Mouse (Mus musculus) stomach, embryonic 14.5 days (tissue): Measurements from ENCODE around the gene Dapk2. TPM values are rescaled to one million over a fixed set of nuclear protein-coding genes. Genes with fewer than 3 reads are reported as not detected.

Experiments used
- ATAC-seq: fragments of 200-750 bp; cut with Nextera tagmentation; 2 replicates; pipeline ENCODE4 v1.8.0; 2017; ENCODE audit warnings: low read depth, moderate TSS enrichment; ENCODE audit not compliant: insufficient number of reproducible peaks, insufficient read depth, low FRiP score
- H3K27ac ChIP-seq: fragments of 300-500 bp; sonication (generic); 2 replicates; pipeline ENCODE4 v1.5.1; 2014; ENCODE audit warnings: mild to moderate bottlenecking, low read length, moderate library complexity, mixed read lengths
- H3K27me3 ChIP-seq: fragments of 300-500 bp; sonication (generic); 2 replicates; pipeline ENCODE4 v1.6.1; 2014; ENCODE audit warnings: low read length, control low read depth, mixed read lengths; ENCODE audit not compliant: control insufficient read depth, insufficient read depth
- H3K36me3 ChIP-seq: fragments of 300-500 bp; sonication (generic); 2 replicates; pipeline ENCODE4 v1.6.1; 2014; ENCODE audit warnings: mild to moderate bottlenecking, control low read depth, low read length, moderate library complexity, mixed read lengths; ENCODE audit not compliant: control insufficient read depth, insufficient read depth
- H3K4me1 ChIP-seq: fragments of 300-500 bp; sonication (generic); 2 replicates; pipeline ENCODE4 v1.6.1; 2014; ENCODE audit warnings: low read length, control low read depth, mixed read lengths; ENCODE audit not compliant: control insufficient read depth, insufficient read depth
- H3K4me2 ChIP-seq: fragments of 300-500 bp; sonication (generic); replicated peaks from 2 replicates; pipeline ENCODE4 v1.6.1; 2014; ENCODE audit warnings: low read depth, low read length, control low read depth
- H3K4me3 ChIP-seq: fragments of 300-500 bp; sonication (generic); 2 replicates; pipeline ENCODE4 v1.5.1; 2014; ENCODE audit warnings: low read depth, low read length, control low read depth
- H3K9ac ChIP-seq: fragments of 300-500 bp; sonication (generic); replicated peaks from 2 replicates; pipeline ENCODE4 v1.6.1; 2014; ENCODE audit warnings: low read depth, mild to moderate bottlenecking, control low read depth, low read length, moderate library complexity, mixed read lengths
- H3K9me3 ChIP-seq: fragments of 300-500 bp; sonication (generic); 2 replicates; pipeline ENCODE4 v1.6.1; 2016; ENCODE audit warnings: low read depth, low read length, control low read depth; ENCODE audit not compliant: control insufficient read depth
- WGBS: fragments of 180-500 bp; shearing (Covaris S2); extraction: QIAGEN DNeasy Blood & Tissue Kit; methylation state at CpG from one replicate; pipeline ENCODE4 v1.1.7; 2014; 5-methylcytosine and 5-hydroxymethylcytosine counted together
- polyA plus RNA-seq: library from polyadenylated mRNA; unstranded; fragments of >200 nt; fragmentation: Nextera tagmentation; extraction: Ambion mirVana; gene quantifications from 2 replicates; pipeline ENCODE4 v1.2.1, GENCODE M21; 2014

The Dapk2 gene
- polyA plus RNA-seq, 1 experiment from 2014 or later: 7.1 TPM

DNA sequence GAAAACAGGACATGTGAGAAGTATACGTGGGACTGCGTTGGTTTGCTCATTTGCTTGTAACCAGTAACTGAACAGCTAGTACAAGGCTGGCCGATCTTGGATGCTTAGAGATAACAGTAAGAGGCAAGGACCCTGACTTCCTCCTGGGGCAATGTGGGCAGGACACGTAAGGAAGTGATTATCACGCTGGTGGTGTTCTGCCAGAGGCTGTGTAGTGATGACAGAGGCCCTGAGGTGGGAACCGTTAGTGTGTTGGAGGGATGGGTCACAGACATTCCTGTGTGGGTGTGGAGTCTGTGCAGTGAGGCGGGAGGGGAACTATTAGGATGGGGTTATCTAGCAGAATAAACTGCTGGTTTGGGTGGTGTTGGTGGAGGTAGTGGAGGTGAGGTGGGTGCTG is 81.2 kb downstream of the Dapk2 start:
- WGBS: 73% methylated on average over 7 of the region's 7 CpGs
- Histone ChIP-seq H3K4me2 (no peak overlapping the region), H3K27ac (no peak overlapping the region), H3K4me3 (no peak overlapping the region), H3K36me3 (no peaks in the 10 kb centered on the region), H3K9me3 (peaks cover 4% of the 10 kb centered on the region; the same call in 1 of the 2 replicates), H3K4me1 (no peaks in the 10 kb centered on the region), H3K27me3 (no peaks in the 10 kb centered on the region), H3K9ac (no peak overlapping the region)
- no peak for ATAC-seq

DNA sequence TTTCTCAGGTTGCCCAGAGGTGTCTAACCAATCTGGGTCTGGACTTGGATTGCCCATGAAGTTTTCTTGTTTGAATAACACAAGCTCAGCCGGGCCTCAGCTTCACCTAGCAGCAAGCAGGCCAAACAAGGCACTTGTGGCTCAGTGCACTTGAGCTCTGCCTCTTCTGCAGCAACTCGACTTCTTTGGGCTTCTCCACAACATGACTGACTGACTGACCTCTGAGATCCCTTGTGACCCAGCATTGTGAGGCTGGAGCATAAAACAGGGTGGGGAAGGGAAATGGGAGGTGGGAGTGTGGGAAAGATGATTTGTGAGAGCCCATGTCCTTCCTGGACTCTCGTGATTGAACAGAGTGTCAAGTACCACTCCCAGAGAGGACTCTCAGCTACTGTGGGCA is 81.7 kb downstream of the Dapk2 start:
- no peaks in the 10 kb centered on the region for H3K4me1 ChIP-seq
- H3K27me3 ChIP-seq: no peaks in the 10 kb centered on the region
- no peak overlapping the region for H3K4me2 ChIP-seq
- ATAC-seq: no peak
- no peaks in the 10 kb centered on the region for H3K36me3 ChIP-seq
- 59% methylated on average over 3 of the region's 3 CpGs for WGBS
- no peak overlapping the region for H3K9ac ChIP-seq
- no peak overlapping the region for H3K4me3 ChIP-seq
- H3K9me3 ChIP-seq: peaks cover 4% of the 10 kb centered on the region; the same call in 1 of the 2 replicates
- H3K27ac ChIP-seq: no peak overlapping the region

DNA sequence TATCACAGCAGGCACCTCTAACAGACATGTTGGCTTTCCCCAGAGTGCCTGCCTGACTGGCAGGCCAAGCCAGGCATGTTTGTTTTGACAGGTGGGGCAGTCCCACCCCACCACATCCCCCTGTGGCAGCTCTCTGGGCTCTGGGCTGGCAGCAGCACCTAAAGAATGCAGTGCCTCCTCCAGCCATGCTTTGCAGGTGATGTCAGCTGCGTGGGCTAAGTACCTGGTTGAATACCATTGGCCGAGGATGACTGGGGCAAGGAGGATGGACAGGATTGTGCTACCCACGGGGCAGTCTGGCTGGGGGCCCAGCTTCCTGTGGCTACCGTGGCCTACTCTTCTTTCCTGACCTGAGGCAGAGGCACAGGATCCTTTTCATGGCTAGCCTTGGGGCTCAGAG is 82.5 kb downstream of the Dapk2 start:
- H3K36me3 ChIP-seq: no peaks in the 10 kb centered on the region
- H3K27me3 ChIP-seq: no peaks in the 10 kb centered on the region
- H3K27ac ChIP-seq: no peak overlapping the region
- WGBS: 46% methylated on average over 4 of the region's 4 CpGs
- H3K4me2 ChIP-seq: no peak overlapping the region
- no peak overlapping the region for H3K4me3 ChIP-seq
- H3K9ac ChIP-seq: no peak overlapping the region
- no peaks in the 10 kb centered on the region for H3K9me3 ChIP-seq
- H3K4me1 ChIP-seq: no peaks in the 10 kb centered on the region
- ATAC-seq: no peak

DNA sequence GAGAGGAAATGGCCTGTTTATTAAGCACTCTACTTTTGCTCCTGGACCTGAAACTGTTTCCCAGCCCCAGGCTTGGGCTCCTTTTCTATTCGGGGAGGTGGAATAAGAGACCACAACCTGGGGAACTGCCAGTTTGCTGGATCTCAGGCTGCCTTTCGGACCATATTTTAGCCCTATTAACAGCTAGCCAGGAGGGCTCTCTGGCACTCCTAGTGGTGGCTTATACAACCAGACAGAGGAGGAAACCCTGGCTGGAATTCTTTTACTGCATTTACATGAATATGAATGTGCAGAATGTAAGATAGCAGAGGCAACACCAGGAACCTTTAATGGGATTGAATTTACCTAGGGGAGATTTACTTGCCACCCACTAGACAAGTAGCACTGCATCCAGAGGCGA is 83.0 kb downstream of the Dapk2 start:
- Histone ChIP-seq H3K36me3 (no peaks in the 10 kb centered on the region), H3K27me3 (no peaks in the 10 kb centered on the region), H3K4me3 (no peak overlapping the region), H3K4me2 (no peak overlapping the region), H3K4me1 (no peaks in the 10 kb centered on the region), H3K9ac (no peak overlapping the region), H3K9me3 (no peaks in the 10 kb centered on the region), H3K27ac (no peak overlapping the region)
- WGBS: 66% methylated on average over 3 of the region's 3 CpGs
- ATAC-seq: no peak

DNA sequence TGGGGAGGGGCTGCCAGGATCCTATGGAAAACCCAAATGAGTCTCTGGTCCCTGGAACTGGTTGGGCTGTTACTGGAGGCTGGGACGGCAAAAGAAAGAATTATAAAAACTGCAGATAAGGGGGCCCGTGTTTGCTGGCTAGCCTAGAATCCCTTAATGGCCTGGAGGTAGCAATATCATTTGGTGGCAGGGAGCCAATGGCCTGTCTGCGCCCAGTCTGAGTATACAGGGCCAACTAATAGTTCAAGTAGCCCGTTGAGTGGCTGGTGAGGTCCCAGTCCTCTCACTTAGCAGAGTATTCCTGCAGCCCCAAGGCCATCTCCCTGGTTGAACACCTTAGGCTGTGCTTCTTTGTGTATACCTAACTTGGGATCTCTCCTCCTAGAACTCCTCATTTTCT is 83.7 kb downstream of the Dapk2 start:
- no peaks in the 10 kb centered on the region for H3K4me1 ChIP-seq
- H3K27me3 ChIP-seq: no peaks in the 10 kb centered on the region
- 71% methylated on average over 4 of the region's 4 CpGs for WGBS
- ATAC-seq: no peak
- no peak overlapping the region for H3K27ac ChIP-seq
- H3K9me3 ChIP-seq: no peaks in the 10 kb centered on the region
- H3K9ac ChIP-seq: no peak overlapping the region
- H3K4me3 ChIP-seq: no peak overlapping the region
- no peaks in the 10 kb centered on the region for H3K36me3 ChIP-seq
- no peak overlapping the region for H3K4me2 ChIP-seq

DNA sequence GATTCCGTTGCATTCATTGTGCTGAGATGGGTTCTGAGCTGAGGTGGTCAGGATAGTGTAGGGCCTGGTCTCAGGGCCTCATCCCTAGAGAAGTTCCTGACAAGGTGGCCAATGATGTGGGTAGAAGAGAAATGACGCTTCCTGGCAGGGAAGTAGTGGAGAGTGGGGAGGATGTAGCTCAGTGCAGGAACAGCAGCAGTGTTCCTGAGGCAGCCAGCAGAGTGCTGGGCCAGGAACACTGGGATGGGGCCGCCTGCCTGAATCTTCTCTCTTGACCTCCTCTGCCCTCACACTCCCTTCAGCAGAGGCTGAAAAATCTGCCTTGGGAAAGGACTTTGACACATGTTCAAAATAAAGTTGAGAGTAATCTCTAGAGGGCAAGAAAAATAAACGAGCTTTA is 85.2 kb downstream of the Dapk2 start:
- Histone ChIP-seq H3K9ac (no peak overlapping the region), H3K4me2 (no peak overlapping the region), H3K36me3 (no peaks in the 10 kb centered on the region), H3K9me3 (no peaks in the 10 kb centered on the region), H3K4me1 (no peaks in the 10 kb centered on the region), H3K27ac (no peak overlapping the region), H3K27me3 (no peaks in the 10 kb centered on the region), H3K4me3 (no peak overlapping the region)
- 57% methylated on average over 4 of the region's 4 CpGs for WGBS
- ATAC-seq: peak; percentile 37; the same call in 1 of the 2 replicates

DNA sequence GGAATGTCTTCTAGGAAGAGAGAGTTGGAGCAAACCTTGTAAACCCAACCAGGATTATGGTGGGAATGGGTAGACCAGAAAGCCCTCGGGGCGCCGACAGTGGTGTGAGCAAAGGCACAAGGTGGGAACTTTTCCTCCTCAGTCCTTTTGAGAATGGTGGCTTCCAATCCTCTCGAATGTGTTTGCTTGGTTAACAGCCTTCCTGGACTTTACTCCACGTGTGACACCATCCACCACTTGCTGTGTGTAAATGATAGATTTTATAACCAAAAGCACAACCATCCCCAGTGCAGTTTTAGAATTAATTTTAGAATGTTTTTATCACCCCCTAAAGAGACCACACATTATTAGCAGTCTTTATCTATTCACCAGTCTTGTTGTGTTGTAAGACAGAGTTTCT is 86.1 kb downstream of the Dapk2 start:
- H3K4me2 ChIP-seq: no peak overlapping the region
- no peak for ATAC-seq
- H3K9ac ChIP-seq: no peak overlapping the region
- H3K4me3 ChIP-seq: no peak overlapping the region
- no peaks in the 10 kb centered on the region for H3K9me3 ChIP-seq
- WGBS: 90% methylated on average over 5 of the region's 5 CpGs
- H3K27ac ChIP-seq: no peak overlapping the region
- H3K27me3 ChIP-seq: no peaks in the 10 kb centered on the region
- H3K36me3 ChIP-seq: no peaks in the 10 kb centered on the region
- H3K4me1 ChIP-seq: no peaks in the 10 kb centered on the region

DNA sequence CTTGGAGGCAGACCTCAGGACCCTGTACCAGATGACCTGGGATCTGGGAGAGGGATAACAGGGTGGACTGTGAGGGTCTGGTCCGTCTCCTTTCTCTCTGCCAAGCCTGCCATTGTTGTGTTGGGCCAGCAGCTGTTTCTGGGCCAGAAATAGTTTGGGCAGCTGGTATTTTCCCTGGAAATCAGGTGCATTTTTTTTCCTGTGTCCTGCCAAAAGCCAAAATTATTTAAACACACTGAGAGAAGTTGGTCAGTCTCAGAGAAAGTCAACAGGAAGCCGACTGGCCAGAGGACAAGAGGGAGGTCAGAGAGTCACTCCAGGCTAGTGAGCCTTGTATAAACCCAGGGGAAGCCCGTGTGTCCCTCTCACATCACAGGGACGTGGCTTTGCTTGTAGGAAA is 87.7 kb downstream of the Dapk2 start:
- no peaks in the 10 kb centered on the region for H3K9me3 ChIP-seq
- no peak overlapping the region for H3K4me2 ChIP-seq
- 36% methylated on average over 4 of the region's 4 CpGs for WGBS
- H3K4me1 ChIP-seq: no peaks in the 10 kb centered on the region
- no peak overlapping the region for H3K4me3 ChIP-seq
- no peak overlapping the region for H3K9ac ChIP-seq
- H3K36me3 ChIP-seq: no peaks in the 10 kb centered on the region
- H3K27me3 ChIP-seq: no peaks in the 10 kb centered on the region
- H3K27ac ChIP-seq: no peak overlapping the region
- no peak for ATAC-seq

DNA sequence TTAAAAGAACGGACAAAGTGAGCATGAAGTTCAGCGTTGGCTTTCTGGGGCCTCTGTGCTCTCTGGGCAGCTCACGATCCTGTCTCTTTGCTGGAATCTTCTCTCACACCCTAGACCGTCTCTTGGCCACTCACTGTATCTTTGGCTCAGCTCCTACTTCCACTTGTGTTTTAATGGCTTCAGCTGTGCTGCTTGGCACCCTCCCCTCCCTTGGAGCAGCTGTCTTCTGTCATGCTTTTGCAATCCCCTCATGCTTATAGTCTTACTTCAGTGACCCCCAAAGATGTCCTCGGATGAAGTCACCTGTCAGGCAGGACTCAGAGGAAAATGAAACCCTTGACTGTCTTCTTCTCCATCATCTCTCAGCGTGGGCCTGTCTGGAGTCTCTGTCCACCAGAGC is 91.3 kb downstream of the Dapk2 start:
- Histone ChIP-seq H3K27ac (no peak overlapping the region), H3K9ac (no peak overlapping the region), H3K4me2 (no peak overlapping the region), H3K4me1 (0 out of 2 replicates have a peak, but pooled peaks cover 6% of the 10 kb centered on the region), H3K36me3 (no peaks in the 10 kb centered on the region), H3K9me3 (no peaks in the 10 kb centered on the region), H3K4me3 (no peak overlapping the region), H3K27me3 (no peaks in the 10 kb centered on the region)
- no peak for ATAC-seq
- 75% methylated on average over 6 of the region's 6 CpGs for WGBS
